Mouse (Mus musculus) spleen, postnatal 10 days (tissue): ENCODE results near the gene Clcnkb.

Experiments
- DNase-seq, 2 experiments: peaks; one replicate each; pipeline ENCODE4 v3.0.0; 2021 to 2022; ENCODE audit warnings: low spot score in 2 of 2

Gene Clcnkb

GRCm38 (mm10) chr4:141415924-141416323 is at the start of gene Clcnkb:
Clcnkb (minus strand) TSS chr4:141416014.
- DNase-seq: no peak

DNA sequence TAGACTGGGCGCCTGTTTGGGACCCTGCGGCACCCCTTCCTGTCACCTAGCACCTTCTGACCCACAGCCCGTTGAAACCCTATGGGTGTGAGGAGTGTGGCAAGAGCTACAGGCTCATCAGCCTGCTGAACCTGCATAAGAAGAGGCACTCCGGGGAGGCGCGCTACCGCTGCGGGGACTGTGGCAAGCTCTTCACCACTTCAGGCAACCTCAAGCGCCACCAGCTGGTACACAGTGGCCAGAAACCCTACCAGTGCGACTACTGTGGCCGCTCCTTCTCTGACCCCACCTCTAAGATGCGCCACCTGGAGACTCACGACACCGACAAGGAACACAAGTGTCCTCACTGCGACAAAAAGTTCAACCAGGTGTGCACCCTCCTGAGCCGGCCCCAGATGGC is 48.9 kb upstream of the Clcnkb start:
- DNase-seq: no peak

GRCm38 (mm10) chr4:141463472-141463871 is 47.7 kb upstream of the Clcnkb start:
- DNase-seq: no peak

GRCm38 (mm10) chr4:141461576-141461975 is 45.8 kb upstream of the Clcnkb start:
- DNase-seq: no peak

GRCm38 (mm10) chr4:141461088-141461487 is 45.3 kb upstream of the Clcnkb start:
- DNase-seq: no peak

DNA sequence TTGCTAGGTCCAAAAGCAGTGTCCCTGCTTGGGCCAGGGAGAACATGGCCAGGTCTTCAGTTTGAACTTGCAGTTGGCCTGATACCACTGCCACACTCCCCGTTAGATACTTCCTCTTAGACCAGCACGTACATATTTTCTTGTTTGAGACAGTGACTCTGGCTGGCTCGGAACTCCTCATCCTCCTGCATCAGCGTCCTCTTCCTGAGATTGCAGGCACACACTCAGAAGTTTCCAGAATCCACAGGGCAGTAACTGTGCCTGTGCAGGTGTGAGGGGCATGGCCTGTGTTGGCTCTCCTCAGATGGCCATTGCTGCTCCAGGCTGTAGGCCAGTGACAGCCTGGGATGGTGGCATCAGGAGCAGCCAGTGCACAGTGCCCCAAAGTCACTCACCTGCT is 44.7 kb upstream of the Clcnkb start:
- DNase-seq: no peak

DNA sequence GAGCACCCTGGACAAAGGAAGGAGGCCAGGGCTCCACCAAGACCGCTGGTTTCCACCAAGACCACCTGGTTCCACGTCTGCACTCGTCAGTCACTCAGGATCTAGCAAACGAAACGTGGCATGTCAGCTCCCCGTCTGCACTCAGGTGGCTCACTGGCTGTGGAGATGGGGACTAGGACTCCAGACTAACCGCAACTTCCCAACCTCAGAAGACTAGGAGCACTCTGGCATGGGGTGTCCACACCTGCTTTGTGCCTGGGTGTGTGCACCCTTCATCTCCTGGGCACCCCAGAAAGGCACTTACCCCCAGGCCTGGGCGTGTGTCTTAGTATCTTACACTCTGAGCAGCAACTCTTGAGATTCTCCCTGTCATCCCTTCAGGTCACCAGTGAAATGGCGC is 44.0 kb upstream of the Clcnkb start:
- DNase-seq: no peak

GRCm38 (mm10) chr4:141458888-141459287 is 43.1 kb upstream of the Clcnkb start:
- no peak for DNase-seq

- no peak for DNase-seq
These were observed 42.4 kb upstream of the Clcnkb start for GRCm38 (mm10) chr4:141458236-141458635.

GRCm38 (mm10) chr4:141456193-141456938 is 40.6 kb upstream of the Clcnkb start:
- DNase-seq: no peak

DNA sequence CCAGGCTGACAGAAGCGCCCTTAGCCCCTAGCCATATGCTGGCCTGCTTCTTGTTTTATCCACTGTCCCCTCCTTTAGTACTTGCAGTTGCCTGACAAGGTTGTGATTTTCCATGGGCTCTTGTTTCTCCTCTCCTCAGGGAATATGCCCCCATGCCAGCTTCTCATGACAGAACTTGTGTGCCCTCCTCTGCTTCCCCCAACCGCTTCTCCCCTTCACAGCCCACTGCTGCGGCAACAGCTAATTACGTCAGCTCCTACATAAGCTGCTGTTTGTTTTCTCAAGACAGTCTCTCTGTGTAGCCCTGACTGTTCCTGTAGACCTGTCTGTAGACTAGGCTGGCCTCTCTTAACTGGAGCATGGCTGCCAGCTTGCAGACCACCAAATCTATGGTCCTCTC is 39.7 kb upstream of the Clcnkb start:
- DNase-seq: no peak

DNA sequence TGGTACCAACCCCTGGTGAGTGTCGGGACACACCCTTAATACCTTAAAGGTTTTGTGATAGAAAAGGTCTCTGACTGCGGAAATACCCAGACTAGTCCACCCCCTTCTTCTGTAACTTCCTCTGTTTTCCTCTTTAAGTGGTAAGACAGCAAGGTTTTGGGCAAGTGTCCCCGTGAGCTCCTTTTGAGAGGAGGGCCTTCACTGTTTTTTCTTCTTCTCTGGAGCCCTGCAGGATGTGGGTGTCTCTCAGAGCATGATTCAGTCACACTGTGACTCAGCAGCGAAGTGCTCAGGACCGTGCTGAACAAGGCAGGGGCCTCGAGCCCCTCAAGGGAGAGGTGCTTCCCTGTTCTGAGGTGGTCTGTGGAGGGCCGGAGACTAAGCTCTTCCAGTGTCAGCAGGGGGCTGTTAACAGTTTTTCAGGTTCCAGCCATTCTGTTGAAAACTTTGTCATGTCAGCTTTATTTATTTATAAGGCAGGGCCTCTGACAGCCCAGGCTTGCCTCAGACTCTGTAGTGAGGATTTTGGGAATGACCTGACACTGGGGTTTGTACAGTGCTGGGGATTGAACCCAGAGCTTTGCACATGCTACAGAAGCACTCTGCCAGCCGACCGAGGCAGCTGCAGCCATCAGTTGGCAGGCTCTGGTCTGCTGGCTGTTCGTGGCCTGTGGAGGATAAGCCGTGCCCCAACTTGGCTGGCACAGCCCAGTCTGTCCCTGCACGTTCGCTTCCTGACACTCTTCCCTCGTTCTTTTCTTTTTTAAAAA is 39.0 kb upstream of the Clcnkb start:
- DNase-seq: no peak

- no peak for DNase-seq
These were observed 36.2 kb upstream of the Clcnkb start for GRCm38 (mm10) chr4:141451916-141452450.

GRCm38 (mm10) chr4:141451251-141451650 is 35.4 kb upstream of the Clcnkb start:
- DNase-seq: no peak

GRCm38 (mm10) chr4:141446211-141446610 is 30.4 kb upstream of the Clcnkb start:
- no peak for DNase-seq

GRCm38 (mm10) chr4:141445328-141445720 is 29.5 kb upstream of the Clcnkb start:
- no peak for DNase-seq

DNA sequence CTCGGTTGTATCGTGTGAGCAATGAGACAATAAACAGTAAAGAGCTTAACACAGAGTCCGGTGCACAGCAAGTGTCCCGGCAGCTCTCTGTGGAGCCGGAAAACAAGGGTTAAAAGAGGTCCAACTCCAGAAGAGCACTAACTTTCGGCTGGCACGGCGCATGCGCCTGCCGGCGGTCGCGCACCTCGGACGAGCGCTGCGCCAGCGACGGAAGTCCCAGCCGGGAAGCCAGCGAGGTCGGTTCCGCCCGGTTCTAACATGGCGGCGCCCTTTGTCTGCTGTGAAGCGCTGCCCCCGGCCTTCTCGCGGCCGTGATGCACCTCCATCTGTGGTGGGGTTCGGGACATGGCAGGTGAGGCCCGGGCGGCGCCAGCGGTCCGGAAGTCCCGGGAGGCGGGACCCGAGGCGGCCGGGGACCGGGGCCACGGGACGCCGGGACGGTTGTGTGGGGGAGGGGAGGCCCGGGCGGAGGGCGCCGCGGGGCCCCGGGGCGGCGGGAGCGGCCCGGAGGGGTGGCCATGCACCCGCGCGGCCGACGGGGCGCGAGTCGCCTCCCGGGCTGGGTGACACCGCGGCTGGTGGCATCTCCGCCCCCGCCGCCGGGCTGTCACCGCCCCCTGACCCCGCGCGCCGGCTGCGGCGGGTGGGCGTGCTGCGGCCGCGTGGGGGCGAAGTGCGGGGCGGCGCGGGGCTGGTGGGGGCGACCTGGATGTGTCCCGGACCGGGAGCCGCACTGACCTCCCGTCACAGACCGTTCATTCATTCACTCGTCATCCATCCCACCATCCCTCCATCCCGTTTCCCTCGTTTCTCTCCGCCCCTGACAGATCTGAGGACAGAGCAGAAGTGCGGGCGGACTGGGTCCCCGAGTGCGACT is 28.9 kb upstream of the Clcnkb start, which contains the start of gene Zbtb17:
Zbtb17 (plus strand) TSS at position 204 of the 877 bp plus-strand sequence.
- peak; percentile 88 to 93 for DNase-seq

GRCm38 (mm10) chr4:141443641-141444429 is 28.0 kb upstream of the Clcnkb start:
- DNase-seq: no peak

- DNase-seq: no peak
These were observed 25.1 kb upstream of the Clcnkb start for GRCm38 (mm10) chr4:141440877-141441276.

- DNase-seq: no peak
These were observed 23.4 kb upstream of the Clcnkb start for GRCm38 (mm10) chr4:141439083-141439803.
